Mouse (Mus musculus): Measurements from ENCODE around the gene Kcnj5.

DNA sequence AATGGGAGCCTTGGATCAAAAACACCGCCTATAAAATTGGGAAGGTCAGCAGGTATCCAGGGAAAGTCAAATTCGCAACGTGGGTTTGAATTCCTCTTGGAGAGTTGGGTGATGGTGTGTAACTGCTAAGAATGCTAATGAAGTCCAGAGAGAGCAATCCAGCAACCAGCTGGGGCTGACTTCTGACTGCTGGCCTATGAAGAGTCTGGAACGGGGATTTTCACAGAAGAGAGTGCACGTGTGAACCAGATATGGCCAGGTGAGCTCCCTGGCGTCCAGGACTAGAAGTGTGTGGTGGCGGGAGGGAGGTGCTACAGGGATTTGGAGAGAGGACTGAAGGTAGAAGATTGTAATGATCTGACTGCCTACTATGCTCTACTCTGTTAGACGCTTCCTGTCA is 3.9 kb upstream of the Kcnj5 start:
- no peak for TF ChIP-seq POLR2A (IDR thresholded peaks at IDR 0.05; ENCODE audit: borderline replicate concordance, insufficient read depth, low read length)
- TF ChIP-seq CTCF (IDR thresholded peaks at IDR 0.05; ENCODE audit: borderline replicate concordance, insufficient read depth, low read depth, low read length), result no peak
